Mouse (Mus musculus): ENCODE measurements around the gene Tmem167b. TPM values are rescaled to one million over a fixed set of nuclear protein-coding genes. Genes with fewer than 3 reads are reported as not detected.

The Tmem167b gene
- polyA plus RNA-seq (2012; fragmentation: generic; extraction: Trizol) = 13.0 TPM
- long read RNA-seq, experiment 1, transcript Tmem167b-201 (3 exons, 2,864 nt) = major isoform, 28 of 38 reads
- long read RNA-seq, experiment 1, transcript Tmem167b-202 (3 exons, 2,752 nt) = minor isoform, 5 of 38 reads
- long read RNA-seq, experiment 1, partial matches to known transcripts = 0 of 38 reads
- long read RNA-seq, experiment 1, other reads (novel, unspliced or antisense) = 5 of 38 reads
- long read RNA-seq, experiment 2, transcript Tmem167b-202 (3 exons, 2,752 nt) = minor isoform, 18 of 236 reads
- long read RNA-seq, experiment 2, transcript Tmem167b-201 (3 exons, 2,864 nt) = major isoform, 216 of 236 reads
- long read RNA-seq, experiment 2, partial matches to known transcripts = 0 of 236 reads
- long read RNA-seq, experiment 2, other reads (novel, unspliced or antisense) = 2 of 236 reads

DNA sequence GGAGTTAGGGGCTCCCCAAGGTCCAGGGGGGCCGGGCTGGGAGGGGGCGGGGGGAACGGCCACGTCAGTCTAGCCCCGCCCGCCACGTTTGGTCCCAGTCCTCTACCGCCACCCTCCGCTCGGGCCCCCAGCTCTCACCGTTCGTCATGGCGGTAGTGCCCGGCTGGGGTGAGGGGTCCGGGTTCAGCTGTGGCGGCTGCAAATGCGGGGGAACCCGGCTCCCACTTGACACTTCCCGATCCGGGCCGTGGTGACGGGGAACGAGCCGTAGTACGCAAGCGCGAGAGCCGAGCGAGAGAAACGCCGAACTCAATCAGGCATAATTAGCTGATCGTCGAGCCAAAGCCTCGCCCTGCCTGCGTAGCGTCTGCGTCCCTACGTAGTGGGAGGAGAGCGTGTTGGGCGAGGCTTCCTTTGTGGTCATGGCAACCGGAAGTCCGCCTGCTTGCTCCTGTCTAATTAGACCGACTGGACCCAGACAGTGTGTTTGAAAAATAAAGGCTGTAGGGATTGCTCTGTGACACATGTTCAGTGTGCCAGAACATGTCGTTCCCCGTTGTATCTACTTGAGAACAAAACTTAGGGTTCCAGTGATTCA is at the start of gene Tmem167b:
Gene Tmem167b (minus strand): TSS at position 334 of the 598 bp plus-strand sequence.
- H3K4me3 ChIP-seq (ENCODE audit: insufficient read depth, poor library complexity, severe bottlenecking) = peak within 1 kb of the TSS; percentile 75
- peaks cover 12% of the 10 kb centered on the region for H3K79me3 ChIP-seq (ENCODE audit: low read depth)
- peak within 1 kb of the TSS; percentile 82 for H3ac ChIP-seq (ENCODE audit: control insufficient read depth, insufficient read length, low read depth)
- H3K36me3 ChIP-seq (ENCODE audit: control insufficient read depth, insufficient read depth) = peaks cover 20% of the 10 kb centered on the region
- TF ChIP-seq CEBPB (IDR thresholded peaks at IDR 0.05; ENCODE audit: low read depth) (no peak), MAX (IDR thresholded peaks at IDR 0.05) (peak; percentile 87), MYOD1 (IDR thresholded peaks at IDR 0.05; ENCODE audit: control insufficient read depth, insufficient read length, low read depth) (no peak)
- H3K79me2 ChIP-seq (ENCODE audit: control insufficient read depth, insufficient read depth) = peaks cover 20% of the 10 kb centered on the region
- no peaks in the 10 kb centered on the region for H3K27me3 ChIP-seq (ENCODE audit: control insufficient read depth, insufficient read depth, insufficient read length)

DNA sequence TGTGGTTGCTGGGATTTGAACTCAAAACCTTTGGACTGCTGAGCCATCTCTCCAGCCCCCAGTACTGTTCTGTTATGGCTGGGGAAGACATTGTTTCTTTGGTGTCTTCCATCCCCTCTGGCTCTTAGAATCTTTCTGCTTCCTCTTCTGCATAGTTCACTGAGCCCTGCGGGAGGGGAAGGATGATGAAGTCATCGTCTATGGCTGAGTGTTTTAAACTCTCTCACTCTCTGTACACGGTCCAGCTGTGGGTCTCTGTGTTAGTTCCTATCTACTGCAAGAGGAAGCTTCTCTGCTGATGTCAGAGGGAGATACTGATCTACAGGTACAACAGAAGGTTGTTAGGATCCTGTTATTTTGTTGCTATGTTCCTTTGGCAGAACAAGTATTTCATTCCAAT is 46.6 kb upstream of the Tmem167b start:
- TF ChIP-seq CEBPB (IDR thresholded peaks at IDR 0.05; ENCODE audit: low read depth) = no peak
- no peak for TF ChIP-seq MYOG (IDR thresholded peaks at IDR 0.05; ENCODE audit: control insufficient read depth, extremely low read depth, insufficient read length)
- no peak for TF ChIP-seq MAX (IDR thresholded peaks at IDR 0.05)
- TF ChIP-seq CTCF (IDR thresholded peaks at IDR 0.05; ENCODE audit: control insufficient read depth, insufficient read depth, insufficient read length) = no peak
- no peak for TF ChIP-seq USF1 (IDR thresholded peaks at IDR 0.05; ENCODE audit: low read depth)
- TF ChIP-seq FOSL1 (IDR thresholded peaks at IDR 0.05; ENCODE audit: insufficient read depth, low read length, poor library complexity, severe bottlenecking) = no peak
- no peak for TF ChIP-seq MYOD1 (IDR thresholded peaks at IDR 0.05; ENCODE audit: control insufficient read depth, insufficient read length, low read depth)
- no peaks in the 10 kb centered on the region for H3K79me3 ChIP-seq (ENCODE audit: low read depth)
- no peaks in the 10 kb centered on the region for H3K36me3 ChIP-seq (ENCODE audit: control insufficient read depth, insufficient read depth)
- no peak overlapping the region for H3ac ChIP-seq (ENCODE audit: control insufficient read depth, insufficient read length, low read depth)
- H3K79me2 ChIP-seq (ENCODE audit: control insufficient read depth, insufficient read depth) = no peaks in the 10 kb centered on the region
- no peak overlapping the region for H3K4me3 ChIP-seq (ENCODE audit: insufficient read depth, poor library complexity, severe bottlenecking)
- H3K27me3 ChIP-seq (ENCODE audit: control insufficient read depth, insufficient read depth, insufficient read length) = no peaks in the 10 kb centered on the region

DNA sequence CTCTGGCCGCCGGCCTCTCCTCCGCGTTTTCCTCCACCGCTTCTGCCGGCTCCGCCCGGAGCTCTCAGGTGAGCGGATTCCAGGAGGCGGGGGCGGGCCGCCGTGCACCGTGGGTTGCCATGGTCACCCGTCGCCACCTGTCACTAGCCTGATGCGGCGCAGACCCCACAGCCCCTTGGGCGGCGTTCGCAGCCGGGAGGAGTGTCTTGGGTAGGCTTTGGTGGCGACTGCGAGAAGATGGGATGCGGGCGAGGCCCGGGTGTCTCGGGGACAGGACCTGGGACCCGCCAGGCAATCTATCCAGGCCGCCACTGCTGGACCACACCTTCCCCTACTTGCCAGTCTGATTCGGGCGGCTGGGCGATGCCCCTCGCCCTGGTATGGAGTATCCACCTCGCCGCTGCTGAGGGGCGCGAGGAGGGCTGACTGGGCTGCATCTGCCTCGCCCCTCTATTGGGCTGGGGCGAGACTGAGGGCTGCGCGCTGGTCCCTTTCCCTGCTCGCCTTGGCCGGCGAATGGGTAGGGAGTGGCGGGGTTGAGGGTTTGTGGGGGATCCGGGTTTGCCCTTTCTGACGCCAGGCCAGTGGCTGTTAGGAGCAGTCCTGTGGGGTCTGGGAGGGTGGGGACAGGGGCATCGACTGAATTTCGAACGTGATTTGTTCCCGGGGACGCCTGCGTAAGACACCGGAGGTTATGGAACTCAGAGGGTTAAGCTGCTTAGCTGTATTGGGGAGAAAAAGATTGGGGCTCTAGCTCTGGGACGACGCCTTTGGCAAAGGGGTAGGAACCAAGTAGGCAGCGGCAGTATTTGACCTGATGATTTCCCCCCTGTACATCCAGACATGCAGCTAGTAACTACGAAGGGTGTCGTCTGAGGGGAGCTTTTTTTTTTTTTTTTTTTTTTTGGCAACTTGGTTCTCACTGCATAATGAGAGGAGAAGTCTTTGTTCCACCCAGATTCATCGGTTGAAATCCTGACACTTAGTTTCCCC is 29.6 kb upstream of the Tmem167b start:
- Histone ChIP-seq H3K79me2 (ENCODE audit: control insufficient read depth, insufficient read depth) (peaks cover 23% of the 10 kb centered on the region), H3K79me3 (ENCODE audit: low read depth) (no peaks in the 10 kb centered on the region), H3K36me3 (ENCODE audit: control insufficient read depth, insufficient read depth) (no peaks in the 10 kb centered on the region), H3K27me3 (ENCODE audit: control insufficient read depth, insufficient read depth, insufficient read length) (no peaks in the 10 kb centered on the region), H3K4me3 (ENCODE audit: insufficient read depth, poor library complexity, severe bottlenecking) (peak overlapping the region; percentile 89), H3ac (ENCODE audit: control insufficient read depth, insufficient read length, low read depth) (peak overlapping the region; percentile 91)
- TF ChIP-seq MYOG (IDR thresholded peaks at IDR 0.05; ENCODE audit: control insufficient read depth, extremely low read depth, insufficient read length) = no peak
- TF ChIP-seq FOSL1 (IDR thresholded peaks at IDR 0.05; ENCODE audit: insufficient read depth, low read length, poor library complexity, severe bottlenecking) = no peak
- TF ChIP-seq CTCF (IDR thresholded peaks at IDR 0.05; ENCODE audit: control insufficient read depth, insufficient read depth, insufficient read length) = no peak
- no peak for TF ChIP-seq USF1 (IDR thresholded peaks at IDR 0.05; ENCODE audit: low read depth)
- TF ChIP-seq MAX (IDR thresholded peaks at IDR 0.05) = no peak
- no peak for TF ChIP-seq CEBPB (IDR thresholded peaks at IDR 0.05; ENCODE audit: low read depth)
- TF ChIP-seq MYOD1 (IDR thresholded peaks at IDR 0.05; ENCODE audit: control insufficient read depth, insufficient read length, low read depth) = no peak

DNA sequence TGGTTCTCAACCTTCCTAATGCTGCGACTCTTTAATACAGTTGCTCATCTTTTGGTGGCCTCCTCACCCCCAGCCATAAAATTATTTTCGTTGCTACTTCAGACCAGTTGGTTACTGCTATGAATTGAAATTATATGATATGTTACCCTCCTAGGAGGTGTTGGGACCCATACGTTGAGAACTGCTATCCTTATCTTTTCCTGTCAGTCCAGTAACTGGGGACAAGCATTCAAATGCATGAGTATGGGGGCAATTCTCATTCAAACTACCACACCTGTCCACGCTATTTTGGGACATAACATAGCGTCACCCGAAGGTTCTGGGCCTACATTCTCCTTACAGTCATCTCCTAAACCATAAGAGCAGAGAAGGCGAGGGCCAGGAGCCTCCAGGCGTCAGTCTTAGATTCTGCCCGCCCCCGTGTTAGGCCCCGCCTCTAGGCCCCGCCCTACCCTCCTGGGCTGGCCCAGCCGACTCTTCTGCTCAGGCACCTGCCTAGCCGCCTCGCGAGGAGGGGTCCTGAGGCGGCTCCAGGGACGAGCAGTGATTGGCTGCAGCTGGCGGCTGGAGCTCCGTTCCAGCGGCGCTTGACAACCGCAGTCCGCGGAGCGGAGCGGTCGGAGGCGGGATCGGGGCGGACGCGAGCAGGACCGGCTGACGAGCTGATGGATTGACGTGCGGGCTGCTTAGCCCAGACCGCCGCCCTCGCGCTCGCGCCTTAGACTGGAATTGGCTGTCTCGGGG is 28.7 kb upstream of the Tmem167b start, which contains the start of gene Wdr47:
Gene Wdr47 (plus strand): TSS at position 494 of the 744 bp plus-strand sequence.
- TF ChIP-seq CEBPB (IDR thresholded peaks at IDR 0.05; ENCODE audit: low read depth) (no peak), MAX (IDR thresholded peaks at IDR 0.05) (peak; percentile 64), USF1 (IDR thresholded peaks at IDR 0.05; ENCODE audit: low read depth) (no peak), CTCF (IDR thresholded peaks at IDR 0.05; ENCODE audit: control insufficient read depth, insufficient read depth, insufficient read length) (no peak), MYOD1 (IDR thresholded peaks at IDR 0.05; ENCODE audit: control insufficient read depth, insufficient read length, low read depth) (peak; percentile 57)
- H3K4me3 ChIP-seq (ENCODE audit: insufficient read depth, poor library complexity, severe bottlenecking) = peak within 1 kb of the TSS; percentile 89
- no peaks in the 10 kb centered on the region for H3K36me3 ChIP-seq (ENCODE audit: control insufficient read depth, insufficient read depth)
- H3K79me3 ChIP-seq (ENCODE audit: low read depth) = no peaks in the 10 kb centered on the region
- peak within 1 kb of the TSS; percentile 91 for H3ac ChIP-seq (ENCODE audit: control insufficient read depth, insufficient read length, low read depth)
- no peaks in the 10 kb centered on the region for H3K27me3 ChIP-seq (ENCODE audit: control insufficient read depth, insufficient read depth, insufficient read length)
- H3K79me2 ChIP-seq (ENCODE audit: control insufficient read depth, insufficient read depth) = peaks cover 23% of the 10 kb centered on the region

DNA sequence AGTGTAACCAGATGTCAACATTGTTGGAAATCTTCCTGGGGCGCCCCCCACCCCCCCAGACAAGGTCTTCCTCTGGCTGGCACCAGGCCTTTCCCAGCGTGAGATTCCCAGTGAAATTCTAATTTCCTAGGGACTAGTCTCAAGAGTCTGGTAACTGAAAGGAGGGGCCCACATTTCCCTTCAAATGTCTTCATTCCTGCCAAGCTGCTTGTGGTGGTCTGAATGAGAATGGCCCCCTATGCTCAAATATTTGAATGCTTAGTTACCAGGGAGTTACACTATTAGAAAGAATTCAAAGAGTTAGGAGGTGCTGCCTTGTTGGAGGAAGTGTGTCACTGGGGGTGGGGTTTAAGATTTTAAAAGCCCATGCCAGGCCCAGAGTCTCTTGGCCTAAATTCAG is 26.2 kb upstream of the Tmem167b start:
- H3K36me3 ChIP-seq (ENCODE audit: control insufficient read depth, insufficient read depth) = no peaks in the 10 kb centered on the region
- H3K79me3 ChIP-seq (ENCODE audit: low read depth) = no peaks in the 10 kb centered on the region
- no peak overlapping the region for H3ac ChIP-seq (ENCODE audit: control insufficient read depth, insufficient read length, low read depth)
- peaks cover 14% of the 10 kb centered on the region for H3K79me2 ChIP-seq (ENCODE audit: control insufficient read depth, insufficient read depth)
- H3K4me3 ChIP-seq (ENCODE audit: insufficient read depth, poor library complexity, severe bottlenecking) = no peak overlapping the region
- no peak for TF ChIP-seq USF1 (IDR thresholded peaks at IDR 0.05; ENCODE audit: low read depth)
- TF ChIP-seq MYOG (IDR thresholded peaks at IDR 0.05; ENCODE audit: control insufficient read depth, extremely low read depth, insufficient read length) = no peak
- no peak for TF ChIP-seq MYOD1 (IDR thresholded peaks at IDR 0.05; ENCODE audit: control insufficient read depth, insufficient read length, low read depth)
- TF ChIP-seq MAX (IDR thresholded peaks at IDR 0.05) = no peak
- TF ChIP-seq FOSL1 (IDR thresholded peaks at IDR 0.05; ENCODE audit: insufficient read depth, low read length, poor library complexity, severe bottlenecking) = no peak
- TF ChIP-seq CEBPB (IDR thresholded peaks at IDR 0.05; ENCODE audit: low read depth) = no peak
- no peak for TF ChIP-seq CTCF (IDR thresholded peaks at IDR 0.05; ENCODE audit: control insufficient read depth, insufficient read depth, insufficient read length)
- H3K27me3 ChIP-seq (ENCODE audit: control insufficient read depth, insufficient read depth, insufficient read length) = no peaks in the 10 kb centered on the region

Measured in C2C12 (cell line).